Mouse (Mus musculus) liver, postnatal 0 days (tissue): ENCODE data around the gene Taar7b. TPM values are rescaled to one million over a fixed set of nuclear protein-coding genes. Genes with fewer than 3 reads are reported as not detected.

Experiments used
- ATAC-seq: fragments of 200-750 bp; cut with Nextera tagmentation; 2 replicates; pipeline ENCODE4 v1.8.0; 2017; ENCODE audit warnings: mild to moderate bottlenecking, moderate library complexity
- DNase-seq: peaks from one replicate; pipeline ENCODE4 v3.0.0-alpha.2; 2016
- H3K27ac ChIP-seq: fragments of 300-500 bp; sonication (generic); 2 replicates; pipeline ENCODE4 v1.5.1; 2014; ENCODE audit warnings: antibody characterized with exemption, moderate library complexity, mild to moderate bottlenecking, low read depth
- H3K27me3 ChIP-seq: fragments of 300-500 bp; sonication (generic); 2 replicates; pipeline ENCODE4 v1.6.1; 2014; ENCODE audit warnings: low read length, control low read depth, mixed read lengths; ENCODE audit not compliant: insufficient read depth
- H3K36me3 ChIP-seq: fragments of 300-500 bp; sonication (generic); replicated peaks from 2 replicates; pipeline ENCODE4 v1.6.1; 2014; ENCODE audit warnings: mild to moderate bottlenecking, control low read depth, low read length, moderate library complexity, mixed read lengths; ENCODE audit not compliant: insufficient read depth
- H3K4me1 ChIP-seq: fragments of 300-500 bp; sonication (generic); 2 replicates; pipeline ENCODE4 v1.6.1; 2014; ENCODE audit warnings: antibody characterized with exemption, mild to moderate bottlenecking, control low read depth; ENCODE audit not compliant: insufficient read depth
- H3K4me2 ChIP-seq: fragments of 300-500 bp; sonication (generic); 2 replicates; pipeline ENCODE4 v1.6.1; 2014; ENCODE audit warnings: low read depth, mild to moderate bottlenecking, low read length, moderate library complexity, mixed read lengths
- H3K4me3 ChIP-seq: fragments of 300-500 bp; sonication (generic); 2 replicates; pipeline ENCODE4 v1.5.1; 2014; ENCODE audit warnings: low read depth, low read length
- H3K9ac ChIP-seq: fragments of 300-500 bp; sonication (generic); replicated peaks from 2 replicates; pipeline ENCODE4 v1.6.1; 2014; ENCODE audit warnings: mild to moderate bottlenecking, moderate library complexity
- H3K9me3 ChIP-seq: fragments of 300-500 bp; sonication (generic); 2 replicates; pipeline ENCODE4 v1.6.1; 2016; ENCODE audit warnings: mild to moderate bottlenecking, control low read depth, low read length, mixed read lengths
- CTCF ChIP-seq: sonication (generic); IDR thresholded peaks from 2 replicates; pipeline ENCODE4 v1.5.1; 2016; ENCODE audit warnings: antibody characterized with exemption, low read depth
- EP300 ChIP-seq: IDR thresholded peaks from 2 replicates; pipeline ENCODE4 v1.6.1; 2016; ENCODE audit warnings: antibody characterized with exemption, low read depth, mild to moderate bottlenecking
- WGBS: fragments of 180-500 bp; shearing (Covaris S2); extraction: QIAGEN DNeasy Blood & Tissue Kit; methylation state at CpG from one replicate; pipeline ENCODE4 v1.1.7; 2014; ENCODE audit not compliant: insufficient replicate concordance; 5-methylcytosine and 5-hydroxymethylcytosine counted together
- polyA plus RNA-seq: library from polyadenylated mRNA; unstranded; fragments of >200 nt; fragmentation: Nextera tagmentation; extraction: Ambion mirVana; gene quantifications from 2 replicates; pipeline ENCODE4 v1.2.1, GENCODE M21; 2015

Taar7b gene
- polyA plus RNA-seq, 1 experiment from 2014 or later, result not detected

DNA sequence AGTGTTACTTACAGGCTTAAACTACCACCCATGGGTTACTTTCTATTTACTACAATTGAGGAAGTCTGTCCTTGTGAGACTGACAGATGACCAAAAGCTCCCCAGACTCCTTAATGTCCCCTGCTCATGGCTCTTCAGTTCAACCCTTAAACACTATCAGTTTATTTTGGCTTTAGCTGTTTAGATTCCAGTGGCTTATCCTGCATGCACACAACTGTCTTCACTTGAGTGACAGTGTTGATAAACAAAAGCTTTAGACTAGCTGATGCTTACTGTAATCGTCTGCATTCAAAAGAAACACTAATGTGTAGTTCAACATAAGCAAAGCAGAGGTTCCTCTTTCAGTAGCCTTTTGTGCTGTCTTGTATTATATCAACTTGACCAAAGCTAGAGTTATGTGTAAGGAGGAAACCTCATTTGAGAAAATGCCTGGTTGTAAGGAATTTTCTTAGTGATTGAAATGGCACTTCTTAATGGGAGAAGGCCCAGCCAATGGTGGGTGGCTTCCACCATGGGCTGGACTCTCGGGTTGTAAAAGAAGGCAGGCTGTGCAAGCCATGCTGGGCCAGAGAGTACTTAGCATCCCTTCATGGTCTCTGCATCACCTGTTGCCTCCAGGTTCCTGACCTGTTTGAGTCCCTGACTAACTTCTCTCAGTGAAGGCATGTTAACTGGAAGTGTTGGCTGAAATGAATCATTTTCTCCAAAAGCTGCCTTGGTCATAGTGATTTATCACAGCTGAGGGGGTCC lies 40.6 kb downstream of the Taar7b start:
- WGBS, result 48% methylated on average over 2 of the region's 2 CpGs
- no peak for DNase-seq

DNA sequence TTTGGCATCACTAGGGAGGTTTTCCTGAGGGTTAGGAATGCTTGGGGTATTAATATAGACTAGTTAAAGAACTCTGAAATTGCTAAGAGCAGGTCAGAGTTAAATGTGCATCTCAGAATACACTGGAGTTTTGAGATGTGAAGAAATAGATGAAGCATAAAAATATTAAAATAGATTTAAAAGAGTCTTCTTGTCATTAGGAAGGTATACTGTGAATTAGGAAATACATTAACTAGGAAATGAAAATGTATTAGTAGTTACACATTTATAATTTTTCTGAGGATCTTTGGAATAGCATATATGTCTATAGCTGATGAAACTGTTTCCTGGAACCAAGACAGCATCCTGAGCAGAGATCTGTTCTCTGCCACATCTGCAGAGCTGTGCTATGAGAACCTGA lies 49.5 kb downstream of the Taar7b start, which contains the start of gene Taar7f:
Gene Taar7f (plus strand): TSS at position 301 of the 400 bp plus-strand sequence.
- Histone ChIP-seq H3K4me2 (no peak within 1 kb of the TSS), H3K9ac (no peak within 1 kb of the TSS), H3K27me3 (no peaks in the 10 kb centered on the region), H3K27ac (no peak within 1 kb of the TSS), H3K9me3 (no peaks in the 10 kb centered on the region), H3K4me3 (no peak within 1 kb of the TSS), H3K4me1 (no peaks in the 10 kb centered on the region), H3K36me3 (no peaks in the 10 kb centered on the region)
- no peak for DNase-seq
- no peak for ATAC-seq
- no peak for TF ChIP-seq EP300
- TF ChIP-seq CTCF, result no peak

More for the DNA sequence above, 40.6 kb downstream of the Taar7b start:
- Histone ChIP-seq H3K27ac (no peak overlapping the region), H3K27me3 (no peaks in the 10 kb centered on the region), H3K4me3 (no peak overlapping the region), H3K9me3 (no peaks in the 10 kb centered on the region), H3K36me3 (no peaks in the 10 kb centered on the region), H3K4me1 (no peaks in the 10 kb centered on the region), H3K4me2 (no peak overlapping the region), H3K9ac (no peak overlapping the region)
- ATAC-seq, result no peak
- TF ChIP-seq CTCF (no peak), EP300 (peak; percentile 60)

Other genes with a start within 250 kb of the Taar7b start
- 145 and 149 TPM in 2 replicates for gene Rps12, start 212.7 kb upstream of the Taar7b start, polyA plus RNA-seq
- 1.2 and 1.5 TPM in 2 replicates for gene Slc18b1, start 203.0 kb upstream of the Taar7b start, polyA plus RNA-seq
- 129 and 137 TPM in 2 replicates for gene Vnn3, start 148.5 kb upstream of the Taar7b start, polyA plus RNA-seq
- 13.9 and 20.5 TPM in 2 replicates for gene Vnn1, start 105.3 kb upstream of the Taar7b start, polyA plus RNA-seq
- not detected in 2 replicates for gene Taar1, start 79.6 kb upstream of the Taar7b start, polyA plus RNA-seq
- not detected in 2 replicates for gene Taar2, start 61.4 kb upstream of the Taar7b start, polyA plus RNA-seq
- not detected in 2 replicates for gene Taar3, start 50.4 kb upstream of the Taar7b start, polyA plus RNA-seq
- gene Taar4, start 39.4 kb upstream of the Taar7b start, polyA plus RNA-seq, result not detected in 2 replicates
- not detected in 2 replicates for gene Taar5, start 29.2 kb upstream of the Taar7b start, polyA plus RNA-seq
- gene Taar6, start 14.3 kb upstream of the Taar7b start, polyA plus RNA-seq, result not detected in 2 replicates
- not detected in 2 replicates for gene Taar7a, start 6.5 kb upstream of the Taar7b start, polyA plus RNA-seq
- gene Taar7d, start 27.3 kb downstream of the Taar7b start, polyA plus RNA-seq, result not detected in 2 replicates
- not detected in 2 replicates for gene Taar7e, start 37.7 kb downstream of the Taar7b start, polyA plus RNA-seq
- gene Taar7f, start 49.6 kb downstream of the Taar7b start, polyA plus RNA-seq, result not detected in 2 replicates
- not detected in 2 replicates for gene Taar8a, start 76.6 kb downstream of the Taar7b start, polyA plus RNA-seq
- gene Taar8b, start 92.4 kb downstream of the Taar7b start, polyA plus RNA-seq, result not detected in 2 replicates
- gene Taar8c, start 102.0 kb downstream of the Taar7b start, polyA plus RNA-seq, result not detected in 2 replicates
- gene Taar9, start 109.6 kb downstream of the Taar7b start, polyA plus RNA-seq, result not detected in 2 replicates
- gene Stx7, start 149.4 kb downstream of the Taar7b start, polyA plus RNA-seq, result 33.7 and 35.7 TPM in 2 replicates
- 0.04 TPM in 1 of 2 replicates, not detected in the other for gene Moxd1, start 223.6 kb downstream of the Taar7b start, polyA plus RNA-seq